8 mouse cellular contexts compared by ENCODE assay signal in genomic region chr16:16559016-16559877, GRCm38 (mm10). TPM values are rescaled to one million over a fixed set of nuclear protein-coding genes. Genes with fewer than 3 reads are reported as not detected.
DNase-seq lines count a peak whose midpoint lies in the region; ATAC-seq lines count a peak whose summit lies in the region.

No protein-coding gene starts in this region.

- no peak for DNase-seq in heart, postnatal 10 days
- peak; percentile 78 for DNase-seq in cerebellum, adult 9-10 months
- DNase-seq in hindbrain, embryonic 14.5 days (ENCODE audit: low spot score): peak; percentile 63
- DNase-seq in urinary bladder, postnatal 36 days (ENCODE audit: low spot score in 2 of 2): no peak
- DNase-seq in gastrocnemius, adult 18-20 months (ENCODE audit: low spot score): no peak
- DNase-seq in spleen, postnatal 4 days (ENCODE audit: low spot score in 2 of 2): no peak

- peaks cover 26% of the 10 kb centered on the region for H3K4me1 ChIP-seq in heart, embryonic 13.5 days
- peaks cover 23% of the 10 kb centered on the region for H3K4me1 ChIP-seq in hindbrain, embryonic 14.5 days (replicated peaks; ENCODE audit: control insufficient read depth, insufficient read depth, low read length)
- peaks cover 37% of the 10 kb centered on the region for H3K4me1 ChIP-seq in midbrain, embryonic 13.5 days (replicated peaks)

- H3K4me2 ChIP-seq in heart, embryonic 13.5 days: peak overlapping the region; percentile 54
- H3K4me2 ChIP-seq in hindbrain, embryonic 14.5 days (replicated peaks): peak overlapping the region; percentile 69
- H3K4me2 ChIP-seq in midbrain, embryonic 13.5 days (replicated peaks): peak overlapping the region; percentile 64

- H3K27me3 ChIP-seq in heart, embryonic 13.5 days (replicated peaks): no peaks in the 10 kb centered on the region
- no peaks in the 10 kb centered on the region for H3K27me3 ChIP-seq in hindbrain, embryonic 14.5 days (ENCODE audit: control insufficient read depth, insufficient read depth, low read length)
- H3K27me3 ChIP-seq in midbrain, embryonic 13.5 days: 0 out of 2 replicates have a peak, but pooled peaks cover 4% of the 10 kb centered on the region

- peak overlapping the region; percentile 46; the same call in 1 of the 2 replicates for H3K27ac ChIP-seq in heart, embryonic 13.5 days (replicated peaks)
- H3K27ac ChIP-seq in hindbrain, embryonic 14.5 days: peak overlapping the region; percentile 92
- H3K27ac ChIP-seq in midbrain, embryonic 13.5 days: peak overlapping the region; percentile 96

- H3K9me3 ChIP-seq in heart, embryonic 13.5 days: no peaks in the 10 kb centered on the region
- no peaks in the 10 kb centered on the region for H3K9me3 ChIP-seq in hindbrain, embryonic 14.5 days (ENCODE audit: control insufficient read depth, low read length)
- no peaks in the 10 kb centered on the region for H3K9me3 ChIP-seq in midbrain, embryonic 13.5 days

- intact Hi-C loops in heart, postnatal 10 days (cut with DNase I): no loop called here

- WGBS in heart, embryonic 13.5 days: 65% methylated on average over 3 of the region's 3 CpGs
- WGBS in hindbrain, embryonic 14.5 days: 4% methylated on average over 3 of the region's 3 CpGs
- WGBS in midbrain, embryonic 13.5 days: 5% methylated on average over 3 of the region's 3 CpGs

- peak overlapping the region; percentile 23 for H3K4me3 ChIP-seq in heart, embryonic 13.5 days
- peak overlapping the region; percentile 54 for H3K4me3 ChIP-seq in hindbrain, embryonic 14.5 days (replicated peaks; ENCODE audit: low read length)
- H3K4me3 ChIP-seq in midbrain, embryonic 13.5 days (replicated peaks): peak overlapping the region; percentile 71

- no peaks in the 10 kb centered on the region for H3K36me3 ChIP-seq in heart, embryonic 13.5 days
- H3K36me3 ChIP-seq in hindbrain, embryonic 14.5 days (replicated peaks; ENCODE audit: control insufficient read depth, insufficient read depth): no peaks in the 10 kb centered on the region
- no peaks in the 10 kb centered on the region for H3K36me3 ChIP-seq in midbrain, embryonic 13.5 days

- no peak for ATAC-seq in heart, embryonic 13.5 days (ENCODE audit: extremely low read depth, insufficient number of reproducible peaks, low FRiP score, low TSS enrichment)
- ATAC-seq in hindbrain, embryonic 14.5 days (ENCODE audit: low FRiP score): peak; percentile 54
- peak; percentile 48 for ATAC-seq in midbrain, embryonic 13.5 days

- H3K9ac ChIP-seq in heart, embryonic 13.5 days: no peak overlapping the region
- peak overlapping the region; percentile 72 for H3K9ac ChIP-seq in hindbrain, embryonic 14.5 days
- peak overlapping the region; percentile 71 for H3K9ac ChIP-seq in midbrain, embryonic 13.5 days (replicated peaks)

RNA-seq across cellular contexts. Expression of gene Fgd4, which starts 41.1 kb away (rescaled TPM):
- 8.2 and 8.6 TPM in 2 replicates for polyA plus RNA-seq in heart, embryonic 13.5 days (2015; fragmentation: Nextera tagmentation; extraction: Ambion mirVana)
- total RNA-seq in heart, postnatal 10 days (2021): 10 to 100 TPM; 24.1 to 33.1 TPM
- polyA plus RNA-seq in hindbrain, embryonic 14.5 days (2014; fragmentation: Nextera tagmentation; extraction: Ambion mirVana): 20.0 and 24.2 TPM in 2 replicates
- 26.2 and 26.8 TPM in 2 replicates for polyA plus RNA-seq in midbrain, embryonic 13.5 days (2015; fragmentation: Nextera tagmentation; extraction: Ambion mirVana)
- total RNA-seq in gastrocnemius, adult 18-20 months (2021): 10 to 100 TPM; 19.9 to 22.7 TPM

Comparison
In these comparisons a context has a peak if more than half of its experiments do, and no peak if none do; other contexts are left out.
1. H3K27ac ChIP-seq: peak in every context shown above with its lines; median percentile 96 in midbrain, embryonic 13.5 days; 92 in hindbrain, embryonic 14.5 days; 46 in heart, embryonic 13.5 days.
2. DNase-seq: peak in cerebellum, adult 9-10 months (single experiment) and hindbrain, embryonic 14.5 days (single experiment); none in heart, postnatal 10 days (0 of 2), urinary bladder, postnatal 36 days (0 of 2), gastrocnemius, adult 18-20 months (single experiment) and spleen, postnatal 4 days (0 of 2).
3. Peak in every context shown above with its lines, with median percentiles within 50 percentile points of each other: H3K4me2 ChIP-seq and H3K4me3 ChIP-seq.